Mouse (Mus musculus) embryo, embryonic 10.5 days (tissue): ENCODE results near the gene Taar8a.
"Not testable (repeated sequence)": the region's sequence is repeated elsewhere in the genome, so short reads cannot be mapped to it uniquely, and the experiment has no call there.

Source experiments
- DNase-seq: peaks from one replicate; pipeline ENCODE4 v3.0.0-alpha.2; 2015; ENCODE audit warnings: low spot score

Taar8a gene

GRCm38 (mm10) chr10:24076200-24076599 is at the start of gene Taar8a:
Gene Taar8a, plus strand, starts transcription at chr10:24076500.
- not testable (repeated sequence) for DNase-seq

DNA sequence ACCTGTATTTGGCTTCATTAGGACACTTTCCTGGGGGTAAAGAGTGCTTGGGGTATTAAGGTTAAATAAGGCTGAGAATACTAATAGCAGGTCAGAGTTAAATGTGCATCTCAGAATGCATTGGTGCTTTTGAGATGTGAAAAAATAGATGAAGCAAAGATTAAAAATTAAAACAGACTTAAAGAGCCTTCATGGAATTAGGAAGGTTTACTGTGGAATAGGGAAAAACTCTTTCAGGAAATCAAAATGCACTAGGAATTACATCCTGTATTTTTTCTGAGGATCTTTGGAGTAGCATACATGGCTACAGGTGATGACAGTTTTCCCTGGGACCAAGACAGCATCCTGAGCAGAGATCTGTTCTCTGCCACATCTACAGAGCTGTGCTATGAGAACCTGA is 49.4 kb upstream of the Taar8a start, which contains the start of gene Taar7d:
Gene Taar7d (plus strand): TSS at position 301 of the 400 bp plus-strand sequence.
- DNase-seq: no peak

GRCm38 (mm10) chr10:24031347-24031746 is 45.0 kb upstream of the Taar8a start:
- DNase-seq: no peak

DNA sequence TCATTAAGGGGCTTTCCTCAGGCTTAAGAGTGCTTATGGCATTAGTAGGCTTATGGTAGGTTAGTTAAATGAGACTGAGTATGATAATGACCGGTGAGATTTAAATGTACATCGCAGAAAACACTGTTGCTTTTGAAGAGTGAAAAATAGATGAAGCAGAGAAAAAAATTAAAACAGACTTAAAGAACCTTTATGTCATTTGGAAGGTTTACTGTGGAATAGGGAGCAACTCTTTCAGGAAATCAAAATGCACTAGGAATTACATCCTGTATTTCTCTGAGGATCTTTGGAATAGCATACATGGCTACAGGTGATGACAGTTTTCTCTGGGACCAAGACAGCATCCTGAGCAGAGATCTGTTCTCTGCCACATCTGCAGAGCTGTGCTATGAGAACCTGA is 39.0 kb upstream of the Taar8a start, which contains the start of gene Taar7e:
Gene Taar7e (plus strand): TSS at position 301 of the 400 bp plus-strand sequence.
- no peak for DNase-seq

GRCm38 (mm10) chr10:24040120-24040869 is 36.0 kb upstream of the Taar8a start:
- DNase-seq: no peak

GRCm38 (mm10) chr10:24049210-24049609 is 27.1 kb upstream of the Taar8a start, which contains the start of gene Taar7f:
Gene Taar7f, plus strand, starts transcription at chr10:24049510.
- DNase-seq: no peak

GRCm38 (mm10) chr10:24052039-24052438 is 24.3 kb upstream of the Taar8a start:
- no peak for DNase-seq

- no peak for DNase-seq
Observed at GRCm38 (mm10) chr10:24058986-24059385, 17.3 kb upstream of the Taar8a start.

GRCm38 (mm10) chr10:24074751-24075150 is 1.5 kb upstream of the Taar8a start:
- not testable (repeated sequence) for DNase-seq

GRCm38 (mm10) chr10:24080166-24080565 is 3.9 kb downstream of the Taar8a start:
- DNase-seq: peak; percentile 74

DNA sequence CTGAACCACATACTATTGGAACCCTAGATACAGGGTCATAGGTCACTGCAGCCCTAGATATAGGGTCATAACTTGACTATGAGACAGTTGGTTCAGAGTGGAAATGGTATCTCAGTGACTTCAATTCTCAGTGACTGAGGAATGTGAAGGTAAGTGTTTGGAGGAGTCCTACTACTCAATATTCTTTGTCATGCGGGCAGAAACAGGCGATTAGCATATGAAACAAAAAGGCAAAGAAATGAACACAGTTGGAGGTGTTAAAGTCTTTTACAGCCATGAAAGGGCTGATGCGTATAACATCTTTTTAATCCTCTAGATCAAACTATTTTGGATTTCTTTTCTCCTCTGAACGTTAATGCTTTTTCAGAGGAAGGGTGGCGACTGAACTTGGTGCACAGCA is 9.6 kb downstream of the Taar8a start:
- no peak for DNase-seq

DNA sequence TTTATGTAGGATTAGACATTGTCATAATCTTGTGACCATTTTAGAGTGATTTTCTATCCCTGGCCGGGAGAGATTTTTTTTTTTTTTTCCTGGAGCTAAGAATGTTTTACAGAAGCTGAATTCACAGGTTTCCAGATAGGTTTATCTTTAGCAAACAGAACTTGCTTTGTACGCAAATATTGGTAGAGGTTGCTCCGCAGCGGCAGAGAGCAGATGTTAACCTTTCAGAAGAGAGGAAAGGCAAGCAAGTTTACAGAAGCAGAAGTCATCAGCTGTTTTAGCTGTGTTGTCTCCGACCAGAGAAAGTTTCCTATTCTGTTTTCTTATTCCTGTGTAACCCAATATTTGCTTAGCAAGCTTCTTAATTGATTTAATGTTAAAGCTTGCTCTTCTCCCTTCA is 10.3 kb downstream of the Taar8a start:
- DNase-seq: no peak

DNA sequence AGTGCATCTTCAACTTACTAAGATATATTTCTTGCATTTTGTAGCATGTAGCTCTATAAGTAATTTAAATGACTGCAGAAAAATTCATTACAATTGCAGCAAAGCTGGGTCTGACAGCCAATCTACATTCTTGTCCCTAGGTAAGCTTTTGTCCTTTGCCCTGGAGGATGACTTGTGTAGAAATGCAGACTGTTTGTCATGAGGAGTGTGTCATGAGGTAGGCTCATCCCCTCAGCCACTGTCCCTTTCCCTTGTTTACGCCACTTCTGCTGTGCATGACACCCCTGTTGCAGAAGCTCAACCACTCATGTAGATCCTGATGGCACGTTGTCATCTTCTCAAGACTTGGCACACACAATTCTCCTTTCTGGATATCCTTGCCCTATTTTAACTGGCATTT is 10.9 kb downstream of the Taar8a start:
- DNase-seq: no peak

DNA sequence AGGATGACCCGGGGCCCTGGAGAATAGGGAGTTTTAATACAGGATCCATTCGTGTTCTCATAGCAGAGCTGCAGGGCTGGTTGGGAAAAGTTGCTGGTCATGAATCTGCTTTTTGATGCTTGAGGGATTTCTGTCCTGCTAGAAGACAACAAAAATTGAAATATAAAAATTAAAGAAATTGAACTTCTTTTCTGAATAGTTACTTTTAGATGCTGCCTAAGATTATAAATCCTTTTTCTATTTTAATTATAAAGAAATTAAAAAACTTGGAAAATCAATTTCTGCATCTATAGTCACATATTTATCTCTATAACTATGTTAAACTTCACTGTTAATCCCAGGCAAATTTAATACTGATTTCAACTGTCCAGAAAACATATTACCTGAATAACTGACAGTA is 15.9 kb downstream of the Taar8a start, which contains the start of gene Taar8b:
Gene Taar8b (minus strand): TSS at position 101 of the 400 bp plus-strand sequence.
- DNase-seq: no peak

- not testable (repeated sequence) for DNase-seq
Observed at GRCm38 (mm10) chr10:24097010-24097409, 20.7 kb downstream of the Taar8a start.

DNA sequence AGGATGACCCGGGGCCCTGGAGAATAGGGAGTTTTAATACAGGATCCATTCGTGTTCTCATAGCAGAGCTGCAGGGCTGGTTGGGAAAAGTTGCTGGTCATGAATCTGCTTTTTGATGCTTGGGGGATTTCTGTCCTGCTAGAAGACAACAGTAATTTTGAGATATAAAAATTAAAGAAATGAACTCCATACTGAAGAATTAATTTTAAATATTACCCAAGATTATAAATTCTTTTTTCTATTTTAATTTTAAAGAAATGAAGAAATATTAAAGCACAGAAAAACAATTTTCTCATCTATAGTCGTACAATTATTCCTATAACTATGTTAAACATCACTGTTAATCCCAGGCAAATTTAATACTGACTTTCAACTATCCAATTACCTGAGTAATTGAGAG is 25.5 kb downstream of the Taar8a start, which contains the start of gene Taar8c:
Gene Taar8c (minus strand): TSS at position 101 of the 400 bp plus-strand sequence.
- not testable (repeated sequence) for DNase-seq

GRCm38 (mm10) chr10:24103299-24103698 is 27.0 kb downstream of the Taar8a start:
- not testable (repeated sequence) for DNase-seq

DNA sequence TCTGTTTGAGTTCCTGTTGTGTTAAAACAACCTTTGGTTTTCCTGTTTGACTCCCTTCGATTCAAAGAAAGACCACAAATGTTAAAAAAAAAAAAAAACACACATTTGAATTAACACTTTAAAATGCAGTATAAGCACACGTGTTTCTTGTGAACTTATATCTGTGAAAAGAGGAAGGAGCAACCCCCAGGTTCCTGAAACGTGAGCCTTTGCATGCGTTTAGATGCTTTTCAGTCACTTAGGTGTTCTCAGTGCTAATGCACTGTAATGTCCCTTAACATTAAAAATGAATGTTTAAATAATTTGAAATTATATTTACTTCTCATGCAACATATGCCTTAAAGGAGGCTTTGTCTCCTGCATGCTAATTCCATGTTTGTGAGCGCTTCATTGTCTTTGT is 31.4 kb downstream of the Taar8a start:
- DNase-seq: no peak

DNA sequence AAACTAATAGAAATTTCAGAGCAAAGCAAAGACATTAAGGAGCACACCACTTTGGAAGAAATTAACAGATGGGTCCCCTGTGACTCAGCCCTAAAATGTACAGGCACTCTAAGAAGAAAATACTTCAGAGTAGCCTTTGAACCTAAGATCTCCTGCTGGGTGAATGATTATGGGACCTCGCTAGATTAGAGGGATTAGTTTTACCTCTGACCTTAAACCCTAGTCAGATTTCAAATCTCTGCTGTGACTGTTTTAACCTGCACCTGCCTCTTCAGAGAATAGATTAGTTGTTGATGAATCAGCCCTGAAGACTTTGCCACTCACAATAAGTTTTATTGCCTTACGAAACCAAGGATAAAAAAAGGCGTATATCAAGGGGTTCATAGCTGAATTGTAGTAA is 31.9 kb downstream of the Taar8a start:
- DNase-seq: peak; percentile 38

DNA sequence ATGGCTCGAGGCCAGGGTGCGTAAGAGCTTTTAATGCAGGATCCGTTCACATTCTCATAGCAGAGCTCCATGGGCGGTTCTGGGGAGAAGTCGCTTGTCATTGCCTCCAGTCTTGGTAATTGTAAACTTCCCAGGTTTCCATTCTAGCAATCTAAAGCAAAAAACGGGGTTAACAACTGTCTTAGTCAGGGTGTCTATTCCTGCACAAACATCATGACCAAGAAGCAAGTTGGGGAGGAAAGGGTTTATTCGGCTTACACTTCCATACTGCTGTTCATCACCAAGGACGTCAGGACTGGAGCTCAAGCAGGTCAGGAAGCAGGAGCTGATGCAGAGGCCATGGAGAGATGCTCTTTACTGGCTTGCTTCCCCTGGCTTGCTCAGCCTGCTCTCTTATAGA is 33.1 kb downstream of the Taar8a start, which contains the start of gene Taar9:
Gene Taar9 (minus strand): TSS at position 101 of the 400 bp plus-strand sequence.
- DNase-seq: not testable (repeated sequence)

GRCm38 (mm10) chr10:24111116-24111778 is 34.9 kb downstream of the Taar8a start:
- peak; percentile 80 for DNase-seq
